Mouse (Mus musculus) ZHBTc4 (cell line): Measurements from ENCODE around the gene Grip1.

ENCODE experiments used
- DNase-seq: peaks from one replicate; pipeline ENCODE4 v3.0.0-alpha.2; 2011; ENCODE audit warnings: low read depth, low spot score

The Grip1 gene

DNA sequence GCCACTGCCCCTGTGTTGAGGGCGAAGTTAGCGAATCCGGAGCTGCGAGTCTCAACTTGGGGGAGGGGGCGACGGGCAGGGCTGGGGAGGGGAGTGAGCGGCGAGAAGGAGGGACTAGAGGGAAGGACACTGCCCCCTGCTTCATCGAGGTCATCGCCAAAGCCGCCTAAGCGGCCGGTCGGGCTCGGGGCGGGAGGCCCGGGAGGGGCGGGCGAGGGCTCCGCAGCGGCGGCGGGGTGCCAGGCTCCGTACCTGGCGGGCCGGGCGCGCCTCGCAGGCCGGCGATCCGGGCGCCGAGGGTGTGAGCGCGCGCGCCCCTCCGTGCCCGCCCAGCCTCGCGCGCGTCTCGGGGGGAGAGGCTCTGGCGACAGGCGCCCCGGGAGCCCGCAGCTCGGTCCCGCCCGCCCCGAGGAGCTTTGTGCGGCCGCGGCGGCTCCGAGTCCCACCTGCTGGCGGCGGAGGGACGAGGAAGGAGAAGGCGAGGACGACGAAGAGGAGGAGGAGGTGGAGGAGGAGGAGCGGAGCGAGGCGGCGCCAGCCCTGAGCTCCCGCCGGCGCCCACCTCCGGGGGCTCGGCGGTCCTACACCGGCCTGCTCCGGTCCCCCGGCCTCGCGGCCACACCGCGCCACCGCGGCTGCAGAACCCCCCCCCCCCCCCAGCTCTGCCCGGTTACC is at the start of gene Grip1:
TSS of gene Grip1 (plus strand) at position 400 of the 675 bp plus-strand sequence.
- peak; percentile 70 for DNase-seq

DNA sequence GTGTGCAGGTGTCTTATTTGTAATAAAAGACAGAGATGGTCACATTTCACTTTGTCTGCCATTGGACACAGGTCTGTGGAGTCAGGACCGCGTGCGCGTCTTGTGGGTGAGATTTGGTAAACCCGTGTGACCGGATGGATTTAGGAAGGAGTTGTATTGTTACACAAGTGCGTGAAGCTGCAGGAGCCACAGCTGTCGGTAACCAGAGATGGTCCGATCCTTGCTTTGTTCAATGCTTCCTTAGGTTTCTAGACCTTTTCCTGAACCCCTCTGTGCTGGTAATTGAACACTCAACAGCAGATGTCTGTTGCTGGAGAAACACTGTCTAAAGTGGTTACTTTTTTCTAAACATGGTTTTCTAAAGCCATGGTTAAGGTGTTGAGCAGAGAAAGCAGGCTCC is 48.5 kb upstream of the Grip1 start:
- no peak for DNase-seq

DNA sequence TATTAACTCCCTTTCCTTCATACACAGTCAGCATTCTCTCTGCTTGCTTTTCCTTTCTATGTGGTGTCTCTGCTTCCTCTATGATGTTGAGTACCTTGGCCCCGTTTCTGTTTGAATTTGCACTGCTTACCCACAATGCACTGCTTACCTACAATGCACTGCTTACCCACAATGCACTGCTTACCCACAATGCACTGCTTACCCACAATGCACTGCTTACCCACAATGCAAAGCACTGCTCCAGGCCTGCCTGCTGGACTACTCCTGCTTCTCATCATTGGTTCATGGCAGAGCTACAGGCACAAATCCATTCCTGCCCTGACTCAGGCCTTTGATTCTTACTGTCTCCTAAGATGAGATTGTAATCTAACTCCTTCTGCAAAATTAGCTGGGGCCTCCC is 48.0 kb upstream of the Grip1 start:
- DNase-seq = no peak

DNA sequence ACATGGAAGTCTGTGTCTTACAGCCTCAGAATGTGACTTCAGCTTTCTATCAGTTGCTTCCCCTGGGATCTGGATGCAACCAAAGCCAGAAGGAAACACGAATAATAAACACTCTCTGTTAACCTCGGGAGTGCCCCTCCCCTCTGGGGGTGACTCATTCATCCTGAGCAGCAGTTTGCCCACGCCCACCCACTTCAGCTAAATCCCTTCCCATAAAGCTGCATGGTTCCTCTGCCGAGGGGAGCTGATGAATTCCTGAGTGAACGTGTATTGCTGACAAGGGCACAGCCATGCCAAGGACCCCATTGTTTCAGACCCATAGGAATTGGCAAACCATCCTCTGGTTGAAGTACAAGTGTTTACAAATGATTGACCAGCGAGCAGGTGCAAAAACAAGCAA is 45.3 kb upstream of the Grip1 start:
- DNase-seq = peak; percentile 8

DNA sequence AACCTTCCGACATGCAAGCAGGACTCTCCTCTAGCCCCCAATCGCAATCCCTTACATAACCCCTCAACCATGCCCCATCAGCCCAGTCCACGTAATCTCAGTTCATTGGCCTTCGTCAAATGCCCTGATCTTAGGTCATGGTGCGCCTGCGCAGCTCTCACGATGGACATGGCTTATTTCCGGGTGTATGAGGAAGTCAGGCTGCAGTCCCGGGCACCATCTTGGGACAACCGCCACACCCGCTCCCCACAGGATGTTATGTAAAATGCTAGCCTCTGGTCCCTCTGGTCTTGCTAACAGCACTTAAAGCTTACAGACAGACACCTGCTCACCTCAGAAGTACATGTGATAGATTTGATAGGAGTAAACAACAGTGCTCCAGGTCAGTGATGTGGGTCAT is 40.4 kb upstream of the Grip1 start:
- DNase-seq = no peak

DNA sequence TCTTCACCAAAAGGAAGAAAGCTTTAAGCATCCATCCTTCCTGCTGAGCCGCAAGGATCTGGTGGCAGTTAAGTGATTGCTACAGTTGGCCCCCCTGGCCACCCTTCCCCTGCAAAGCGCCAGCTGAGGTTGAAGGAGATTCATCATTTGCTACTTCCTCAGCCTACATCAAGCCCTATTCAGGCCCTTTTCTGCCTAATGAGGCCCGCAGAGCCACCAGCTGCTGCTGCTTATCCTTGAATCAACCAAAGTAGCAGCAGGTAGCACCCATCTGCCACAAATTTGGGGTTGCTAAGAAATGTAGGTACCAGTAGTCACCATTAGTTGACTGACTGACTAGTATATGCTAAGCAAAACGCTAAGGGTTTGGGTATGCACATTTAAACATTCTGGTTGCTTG is 38.5 kb upstream of the Grip1 start:
- DNase-seq = no peak

DNA sequence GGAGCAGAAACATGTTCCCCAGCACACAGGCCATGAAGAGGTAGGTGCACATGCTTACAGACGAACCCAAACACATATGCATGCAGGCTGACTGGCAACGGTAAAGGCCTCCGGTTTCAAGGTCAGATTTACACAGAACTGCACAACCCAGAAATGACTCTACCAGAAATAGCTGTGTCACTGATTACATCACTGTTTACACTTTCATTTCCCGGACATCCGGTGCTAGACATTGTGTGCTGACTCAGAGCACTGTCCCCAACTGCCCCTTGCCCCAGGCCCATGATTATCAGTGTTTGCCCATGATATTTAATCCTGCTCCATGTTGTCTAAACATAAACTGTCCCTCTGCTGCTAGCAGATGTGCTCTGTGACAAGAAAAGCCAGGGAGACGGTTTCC is 32.2 kb upstream of the Grip1 start:
- no peak for DNase-seq

DNA sequence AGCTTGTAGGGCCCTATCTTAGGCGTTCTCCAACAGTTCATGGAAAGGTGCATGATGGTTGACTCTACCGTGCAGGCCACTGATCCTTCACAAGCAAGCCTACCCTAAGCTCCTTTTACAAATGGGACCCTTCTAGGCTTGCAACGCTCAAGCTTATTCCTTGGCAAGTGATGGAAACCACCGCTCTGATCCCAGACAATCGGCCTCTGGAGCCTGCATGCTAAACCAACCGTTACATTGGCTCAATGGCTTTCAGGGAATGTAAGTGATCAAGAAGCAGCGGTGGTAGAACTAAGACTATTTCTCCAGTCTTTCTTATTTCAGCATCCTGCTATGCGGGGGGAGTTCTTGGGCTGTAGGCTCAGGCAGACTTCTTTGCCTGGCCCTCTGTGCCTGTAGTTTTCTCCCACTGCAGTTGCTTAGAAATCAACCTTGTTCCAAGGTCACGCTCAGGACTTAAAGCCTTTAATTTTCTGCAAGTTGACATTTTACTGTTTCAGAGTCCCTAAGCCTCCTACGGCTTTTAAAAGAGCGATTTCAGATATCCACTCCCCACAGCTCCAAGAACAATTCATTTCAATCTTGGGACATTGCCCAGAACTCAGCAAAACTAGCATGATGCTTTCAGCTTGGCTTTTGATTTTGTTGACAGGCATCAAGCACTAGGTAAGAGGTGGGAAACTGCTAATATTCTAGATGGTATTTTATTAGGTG is 29.7 kb upstream of the Grip1 start:
- DNase-seq = no peak

DNA sequence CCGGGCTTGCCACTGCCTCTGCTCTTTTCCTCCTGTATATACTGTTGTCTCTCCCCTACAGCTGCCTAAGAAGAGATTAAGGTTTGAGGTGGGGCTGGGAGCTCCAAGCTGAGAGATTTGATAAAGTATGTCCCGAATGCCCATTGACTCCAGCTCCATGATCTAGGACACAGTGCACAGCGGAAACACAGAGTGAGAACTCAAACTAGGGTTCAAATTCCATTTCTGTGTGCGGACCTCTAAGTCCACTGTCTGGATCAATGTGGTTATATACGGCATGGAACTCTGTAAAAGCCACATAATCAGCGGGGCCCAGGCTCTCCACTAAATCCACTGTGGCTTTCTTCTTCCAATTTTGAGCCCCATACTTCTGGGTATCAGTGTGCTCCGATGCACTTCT is 26.0 kb upstream of the Grip1 start:
- no peak for DNase-seq

DNA sequence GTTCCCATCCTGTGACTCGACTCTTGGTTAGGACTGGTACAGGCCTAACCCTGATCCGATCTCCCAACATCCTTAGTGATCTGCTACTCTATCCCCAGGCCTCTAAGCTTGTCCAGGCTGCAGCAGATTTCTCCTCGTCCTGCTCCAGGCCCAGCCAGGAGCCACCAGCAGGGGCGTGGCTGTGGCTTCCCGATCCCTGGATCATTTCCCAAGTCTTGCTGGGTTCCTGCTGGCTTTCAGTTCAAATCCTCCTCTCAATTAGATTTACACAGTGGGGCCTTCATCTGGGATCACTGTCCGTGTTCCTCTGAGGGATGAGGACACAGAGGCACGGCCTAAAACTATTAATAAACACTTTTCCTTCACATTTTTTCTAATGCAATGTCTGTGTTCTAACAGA is 25.5 kb upstream of the Grip1 start:
- no peak for DNase-seq

DNA sequence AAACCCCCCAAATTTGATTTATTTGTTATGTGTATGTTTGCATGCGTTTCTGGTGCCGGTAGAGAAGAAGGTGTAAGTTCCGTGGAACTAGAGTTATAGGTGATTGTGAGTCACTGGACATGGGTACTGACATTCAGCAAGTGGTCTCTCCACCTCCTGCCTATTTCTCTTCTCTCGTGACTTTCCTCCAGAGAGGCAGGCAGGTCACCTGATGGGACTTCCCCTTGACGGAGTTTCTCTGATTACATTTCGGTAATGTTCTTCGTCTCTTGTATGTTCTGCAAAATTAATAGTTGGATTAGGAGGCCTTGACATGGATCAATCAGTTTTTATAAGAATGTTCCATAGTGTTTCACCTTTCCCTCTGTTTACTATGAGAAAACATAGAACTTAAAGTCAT is 23.4 kb upstream of the Grip1 start:
- no peak for DNase-seq

DNA sequence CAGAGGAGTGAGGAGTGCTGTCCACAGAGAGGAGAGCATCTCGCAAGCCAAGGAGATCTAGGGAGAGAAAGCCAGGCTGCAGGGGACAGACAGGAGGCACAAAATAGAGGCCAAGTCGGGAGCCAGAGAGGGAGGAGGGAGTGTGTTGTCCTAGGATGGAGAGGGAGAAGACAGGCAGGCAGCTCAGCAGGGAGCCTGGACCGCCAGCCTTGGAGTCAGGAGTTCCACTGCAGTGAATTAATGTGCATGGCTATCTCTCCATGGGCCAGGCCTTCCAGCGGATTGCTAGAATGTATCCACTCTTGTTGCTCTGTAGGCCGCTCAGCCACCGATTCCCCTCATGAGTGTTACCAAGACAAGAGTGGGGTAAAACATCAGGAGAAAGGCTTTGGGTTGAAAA is 21.8 kb upstream of the Grip1 start:
- DNase-seq = no peak

DNA sequence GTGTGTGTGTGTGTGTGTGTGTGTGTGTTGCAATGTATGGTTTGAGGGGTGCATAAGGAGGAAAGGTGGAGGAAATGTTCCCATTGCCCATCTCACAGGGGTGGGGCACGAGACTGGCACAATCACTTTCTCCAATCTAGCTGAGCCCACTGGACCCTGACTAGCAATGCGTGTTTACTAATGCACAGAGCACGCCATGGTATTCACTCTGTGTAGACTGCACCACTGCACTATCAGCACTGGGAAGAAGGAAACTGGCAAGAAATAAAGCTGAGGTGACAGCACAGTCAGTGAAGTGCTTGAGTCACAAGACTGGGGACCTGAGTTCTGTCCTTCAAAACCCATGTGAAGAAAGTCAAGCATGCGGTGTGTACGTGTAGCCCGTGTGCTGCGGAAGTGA is 17.8 kb upstream of the Grip1 start:
- no peak for DNase-seq

DNA sequence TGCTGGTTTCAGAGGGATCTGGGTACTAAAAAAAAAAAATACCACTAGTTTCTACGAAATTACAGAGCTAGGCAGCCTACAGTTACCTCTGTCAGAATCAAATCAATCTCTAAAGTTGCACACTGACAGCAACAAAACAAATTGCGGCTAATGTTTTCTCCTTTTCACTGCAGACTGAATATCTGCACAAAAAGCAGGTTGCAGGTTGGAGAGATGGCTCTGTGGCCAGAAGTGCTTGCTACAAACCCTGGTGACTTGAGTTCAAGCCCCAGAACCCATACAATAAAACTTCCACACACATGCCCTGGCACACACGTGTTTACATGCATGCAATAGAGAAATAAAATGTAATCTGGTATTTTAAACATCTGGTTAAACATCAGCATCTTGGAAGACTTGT is 16.3 kb upstream of the Grip1 start:
- DNase-seq = no peak

DNA sequence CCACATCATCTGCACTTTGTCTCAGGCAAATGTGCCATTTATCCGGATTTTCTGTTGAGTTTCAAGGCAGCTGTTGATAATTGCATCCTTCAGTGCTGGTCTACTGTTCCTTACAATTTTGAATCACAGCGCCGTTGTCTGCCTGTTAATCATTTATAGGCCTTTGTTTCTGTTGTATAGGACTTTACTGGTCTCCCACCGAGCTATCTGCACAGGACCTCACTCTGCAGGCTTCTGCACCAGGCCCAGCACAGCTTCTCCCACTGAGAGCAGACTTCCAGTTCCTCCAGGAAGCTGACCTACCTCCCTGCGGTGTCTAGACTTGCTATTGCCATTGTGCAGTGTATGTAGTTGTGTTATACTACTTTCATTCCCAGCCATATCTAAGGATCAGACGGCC is 11.9 kb upstream of the Grip1 start:
- no peak for DNase-seq

DNA sequence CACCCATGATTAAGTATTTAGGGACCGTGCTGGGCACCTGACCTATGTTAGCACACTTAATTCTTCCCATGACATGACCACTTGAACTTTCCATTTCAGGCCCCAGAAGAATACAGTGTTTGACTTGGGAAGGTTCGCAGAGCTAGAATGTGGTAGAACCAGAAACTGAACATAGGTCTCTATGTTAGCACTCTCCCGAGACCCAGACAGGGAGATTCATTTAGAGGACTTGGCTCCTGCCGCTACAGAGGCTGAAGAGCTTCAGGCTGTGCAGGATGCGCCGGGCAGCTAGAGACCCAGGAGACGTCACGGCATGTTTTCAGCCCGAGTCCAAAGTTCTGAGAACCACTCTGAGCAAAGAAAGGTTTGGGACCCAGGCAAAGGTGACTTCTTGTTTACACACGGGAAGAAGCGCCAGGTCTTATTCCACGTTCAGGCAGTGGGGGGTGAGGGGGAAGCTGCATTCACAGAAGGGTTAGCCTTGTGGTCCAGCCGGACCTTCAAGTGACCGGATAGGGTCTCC is 6.2 kb upstream of the Grip1 start:
- DNase-seq = no peak

DNA sequence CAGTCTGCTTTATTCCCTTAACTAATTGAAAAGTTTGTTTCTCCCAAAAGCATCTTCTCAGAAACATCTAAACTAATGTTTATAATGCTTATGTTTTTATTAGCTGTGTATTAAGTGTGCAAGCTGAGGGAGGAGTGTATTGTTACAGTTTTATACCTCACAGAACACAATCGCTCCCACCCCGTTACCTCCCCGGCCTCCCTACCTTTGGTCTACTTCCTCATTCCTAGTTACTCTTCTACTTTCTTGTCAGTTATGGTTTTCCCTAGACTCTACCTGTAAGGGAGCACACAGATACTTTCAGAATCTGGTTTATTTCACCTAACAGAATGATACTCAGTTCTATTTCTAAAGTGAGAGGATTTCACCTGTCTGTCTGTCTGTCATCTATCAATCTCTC is 5.7 kb upstream of the Grip1 start:
- no peak for DNase-seq

DNA sequence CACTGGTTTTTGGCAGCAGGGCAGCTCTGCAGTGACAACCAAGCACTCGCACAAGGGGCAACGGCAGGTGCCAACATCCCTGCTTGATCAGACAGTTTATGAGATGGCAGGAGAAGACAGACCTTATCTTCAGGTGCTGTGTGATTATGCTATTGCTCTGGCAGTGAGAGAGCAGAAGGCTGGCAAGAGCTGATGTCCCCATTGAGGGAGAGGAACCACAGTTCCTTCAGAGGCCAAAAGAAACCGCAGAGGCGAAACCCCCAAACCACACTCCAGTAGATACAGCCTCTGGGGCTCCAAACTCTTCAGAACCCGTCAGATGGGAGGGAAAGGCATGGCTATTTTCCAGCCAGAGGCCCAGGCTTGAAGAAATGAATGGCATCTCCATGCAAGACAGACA is 932 bp upstream of the Grip1 start:
- no peak for DNase-seq

DNA sequence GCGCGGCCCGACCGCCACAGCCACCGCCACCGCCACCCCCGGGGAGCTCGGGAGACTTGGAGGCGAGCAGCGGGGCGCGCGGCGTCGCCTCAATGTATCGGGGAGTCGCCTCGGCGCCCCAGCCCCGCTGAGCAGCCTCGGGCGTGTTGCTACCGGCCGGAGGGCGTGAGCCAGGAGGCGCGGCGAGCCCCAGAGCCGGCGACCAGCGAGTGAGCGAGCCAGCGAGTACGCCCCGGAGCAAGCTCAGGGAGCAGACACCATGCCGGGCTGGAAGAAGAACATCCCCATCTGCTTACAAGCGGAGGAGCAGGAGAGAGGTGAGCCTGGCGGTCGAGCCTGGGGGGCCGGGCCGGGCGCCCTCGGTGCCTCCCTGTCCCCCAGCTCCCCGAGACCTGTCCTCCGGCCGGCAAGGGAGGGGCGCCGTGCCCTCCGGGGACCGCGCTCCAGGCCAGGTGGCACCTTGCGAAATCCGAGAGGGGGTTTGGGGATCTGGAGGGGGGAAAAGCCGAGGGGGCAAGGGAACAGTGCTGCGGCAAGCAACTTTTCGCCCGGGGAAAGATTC is 557 bp downstream of the Grip1 start:
- DNase-seq = peak; percentile 82

DNA sequence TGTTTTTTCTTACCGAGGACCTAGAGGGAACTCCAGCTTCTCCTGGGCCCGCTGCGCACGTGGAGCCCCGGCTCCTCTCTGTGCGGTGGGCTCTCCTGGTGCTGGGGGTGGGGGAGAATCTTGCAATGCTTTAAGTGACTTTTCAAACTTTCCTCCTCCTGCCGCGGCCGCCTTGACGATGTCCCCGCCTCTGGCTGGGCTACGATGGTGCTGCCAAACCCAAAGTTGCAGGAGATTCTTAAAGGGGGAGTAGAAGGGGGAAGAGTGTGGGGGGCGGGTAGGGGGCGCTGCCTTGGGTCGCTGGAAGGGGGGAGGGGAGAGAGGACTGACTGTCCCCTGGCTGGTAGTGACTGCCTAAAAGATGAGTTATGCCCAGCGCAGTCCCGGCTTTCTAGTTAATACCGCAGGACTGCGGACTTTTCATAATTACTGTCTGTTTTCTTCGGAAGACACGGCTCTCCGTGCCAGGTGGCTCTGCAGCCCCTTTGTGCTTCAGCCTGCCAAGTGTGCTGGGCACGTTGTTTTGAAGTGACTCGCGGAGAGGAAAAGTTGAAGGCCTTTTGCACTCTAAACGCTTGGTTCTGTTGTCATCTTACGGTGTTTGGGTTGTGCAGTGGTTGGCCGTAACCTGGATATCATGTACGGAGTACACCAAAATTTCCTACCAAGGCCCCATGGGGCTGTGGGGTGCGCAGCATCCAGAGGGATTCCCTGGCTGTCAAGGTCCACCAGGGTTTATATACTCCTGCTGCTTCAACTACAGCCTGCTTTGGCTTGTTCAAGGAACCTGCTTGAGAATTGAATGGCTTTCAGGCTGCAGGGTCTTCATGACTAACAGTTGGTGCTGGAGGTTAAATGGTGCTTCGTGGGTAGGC is 1.3 kb downstream of the Grip1 start:
- peak; percentile 52 for DNase-seq

DNA sequence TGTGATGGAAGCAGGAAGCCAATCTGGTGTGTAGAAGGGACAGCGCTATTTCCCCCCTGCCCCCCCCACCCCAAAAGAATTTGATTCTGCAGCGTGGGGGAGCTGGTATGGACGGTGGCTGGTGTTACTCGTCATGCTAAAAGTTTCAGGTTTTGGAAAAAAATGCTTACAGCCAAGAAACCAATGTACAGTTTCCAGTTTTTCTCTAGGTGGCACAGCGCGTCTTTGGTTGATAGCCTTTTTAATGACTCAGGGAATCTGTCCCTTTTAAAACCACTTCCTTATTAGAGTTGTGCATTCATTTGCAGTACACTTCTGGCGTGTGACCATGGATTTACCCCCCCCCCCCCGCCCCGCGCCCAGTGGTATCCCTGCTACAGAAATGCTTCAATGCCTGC is 1.9 kb downstream of the Grip1 start:
- DNase-seq = no peak

DNA sequence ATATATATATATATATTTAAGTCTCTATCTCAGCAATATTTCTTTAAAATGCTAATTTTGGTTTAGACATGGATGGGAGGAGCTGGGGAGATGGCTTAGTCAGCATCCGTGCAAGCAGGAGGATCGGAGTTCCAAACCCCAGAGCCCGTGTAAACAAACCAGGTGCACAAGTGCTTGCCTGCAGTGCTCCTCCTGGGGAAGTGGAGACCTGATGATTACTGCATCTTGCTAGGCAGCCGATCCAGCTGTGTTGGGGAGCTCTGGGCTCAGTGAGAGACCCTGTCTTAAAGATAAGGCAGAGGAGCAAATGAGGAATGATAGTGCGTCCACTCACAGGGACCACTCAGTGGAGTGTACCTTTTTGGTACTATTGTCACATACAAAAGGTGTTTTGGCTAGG is 3.5 kb downstream of the Grip1 start:
- DNase-seq = no peak
